Mouse (Mus musculus): Measurements from ENCODE around the gene Sacm1l.

DNA sequence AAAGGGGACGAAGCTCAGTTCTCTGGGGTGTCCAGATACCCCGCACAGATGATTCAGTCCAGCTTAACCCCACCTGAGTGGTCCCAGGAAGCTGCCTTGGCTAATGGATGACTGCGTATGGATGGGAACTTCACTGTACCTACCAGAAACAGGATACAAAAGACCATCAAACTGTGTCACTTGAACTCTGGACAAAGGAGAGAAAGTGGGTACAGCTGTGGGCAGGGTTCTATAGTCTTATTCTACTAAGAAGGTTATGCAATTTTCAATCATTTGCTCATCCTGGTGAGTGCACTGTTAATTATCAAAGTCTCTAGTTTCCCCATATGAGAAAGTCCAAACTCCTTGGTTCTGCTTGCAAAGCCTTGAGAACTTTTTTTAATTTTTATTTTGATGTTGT lies 103.4 kb downstream of the Sacm1l start:
- TF ChIP-seq CTCF (IDR thresholded peaks at IDR 0.05) (no peak), EP300 (IDR thresholded peaks at IDR 0.05) (no peak)

Data from lung, postnatal 0 days (tissue).